Mouse (Mus musculus) cerebellum, postnatal 4 days (tissue): ENCODE measurements around the gene Tcf12.

Experiments
- DNase-seq, 2 experiments: peaks; one replicate each; pipeline ENCODE4 v3.0.0; 2022; ENCODE audit warnings: low spot score in 2 of 2, mixed read lengths in 1 of 2

Tcf12 gene

DNA sequence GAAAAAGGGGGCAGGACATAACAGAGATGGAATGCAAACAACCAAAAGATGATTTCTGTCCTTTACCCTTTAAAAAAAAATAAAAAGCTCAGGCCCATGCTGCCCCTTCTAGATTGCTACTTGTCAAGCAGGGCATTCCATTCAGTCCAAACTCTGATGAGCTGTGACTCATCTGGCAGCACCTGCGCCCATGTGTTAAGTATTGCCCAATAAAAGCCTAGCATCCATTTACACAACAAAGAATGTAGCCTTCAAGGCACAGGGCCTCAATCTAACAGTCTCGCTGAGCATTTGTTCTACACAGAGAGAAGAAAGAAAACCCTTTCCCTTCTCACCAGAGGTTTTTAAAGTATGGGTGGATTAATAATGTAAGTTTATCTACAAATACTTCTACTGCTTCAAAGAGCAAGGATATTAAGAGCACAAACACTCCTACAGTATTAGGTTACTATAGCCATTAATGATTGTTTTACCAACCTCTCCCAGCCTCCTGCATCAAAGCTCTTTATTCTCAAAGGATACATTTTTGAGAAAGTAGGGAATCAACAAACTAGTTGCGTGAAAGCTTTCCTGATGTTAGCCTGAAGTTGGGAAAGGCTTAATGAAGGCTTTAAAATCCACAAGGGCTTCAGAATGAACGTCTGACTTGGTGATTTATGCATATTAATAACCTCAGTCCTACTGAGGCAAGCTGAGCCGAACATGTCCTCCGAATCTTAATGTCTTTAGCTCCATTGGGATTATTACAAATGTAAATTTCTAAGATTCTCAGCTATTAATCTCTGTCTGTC, 195.6 kb downstream of the Tcf12 start:
- DNase-seq, result no peak

DNA sequence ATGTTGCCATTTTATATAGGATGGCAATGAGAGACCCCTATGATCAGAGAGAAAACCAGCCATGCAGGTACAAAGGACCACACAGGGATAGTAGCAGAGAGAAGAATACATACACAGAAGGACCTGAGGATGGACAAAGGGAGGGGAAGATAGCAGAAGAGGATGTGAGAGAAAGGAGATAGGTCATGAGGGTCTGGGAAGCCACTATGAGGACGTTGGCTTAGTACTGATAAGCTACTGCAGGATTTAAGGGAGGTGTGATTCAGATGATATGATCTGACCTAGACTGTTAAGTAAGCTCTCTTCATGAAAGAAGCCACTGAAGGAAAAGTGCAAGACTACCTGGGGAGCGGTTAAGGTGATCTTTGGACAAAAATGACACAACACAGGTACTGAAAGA, 205.1 kb downstream of the Tcf12 start:
- DNase-seq, result no peak

DNA sequence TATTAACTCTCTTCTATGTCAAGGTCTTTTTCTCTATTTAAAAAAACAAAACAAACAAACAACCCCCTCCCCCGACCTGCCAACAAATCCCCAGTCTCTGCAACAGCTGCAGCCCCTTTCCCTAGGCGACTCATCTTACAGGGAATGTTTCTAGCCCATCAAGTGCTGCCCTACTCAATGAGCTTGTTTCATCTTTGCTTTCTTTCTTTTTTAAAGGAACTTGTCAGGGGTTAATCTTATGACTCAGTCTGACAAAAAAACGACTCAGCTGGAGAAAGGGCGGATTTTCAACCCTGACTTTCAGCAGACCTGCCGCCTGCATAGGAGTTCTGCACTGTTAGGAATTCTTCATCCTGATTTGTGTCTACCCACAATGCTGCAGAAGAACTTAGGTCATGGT, 212.8 kb downstream of the Tcf12 start:
- DNase-seq, result no peak

DNA sequence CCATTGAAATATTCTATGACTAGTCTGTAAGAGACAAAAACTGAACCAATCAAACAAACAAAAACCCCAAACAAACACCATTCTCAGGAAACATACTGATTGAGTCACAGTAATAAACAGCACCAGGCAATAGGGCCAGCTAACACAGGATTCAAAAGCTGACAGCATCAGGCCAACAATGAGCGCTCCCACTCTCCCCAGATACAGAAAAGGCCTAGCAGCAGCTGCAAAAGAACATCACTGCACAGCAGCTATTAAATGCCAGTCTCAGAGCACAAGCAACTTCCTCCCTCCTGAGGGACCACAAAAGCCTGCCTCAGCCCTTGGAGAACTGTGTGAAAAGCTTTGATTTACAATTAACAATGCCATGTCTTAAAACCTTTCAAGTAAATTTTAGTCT, 214.3 kb downstream of the Tcf12 start:
- DNase-seq, result no peak

DNA sequence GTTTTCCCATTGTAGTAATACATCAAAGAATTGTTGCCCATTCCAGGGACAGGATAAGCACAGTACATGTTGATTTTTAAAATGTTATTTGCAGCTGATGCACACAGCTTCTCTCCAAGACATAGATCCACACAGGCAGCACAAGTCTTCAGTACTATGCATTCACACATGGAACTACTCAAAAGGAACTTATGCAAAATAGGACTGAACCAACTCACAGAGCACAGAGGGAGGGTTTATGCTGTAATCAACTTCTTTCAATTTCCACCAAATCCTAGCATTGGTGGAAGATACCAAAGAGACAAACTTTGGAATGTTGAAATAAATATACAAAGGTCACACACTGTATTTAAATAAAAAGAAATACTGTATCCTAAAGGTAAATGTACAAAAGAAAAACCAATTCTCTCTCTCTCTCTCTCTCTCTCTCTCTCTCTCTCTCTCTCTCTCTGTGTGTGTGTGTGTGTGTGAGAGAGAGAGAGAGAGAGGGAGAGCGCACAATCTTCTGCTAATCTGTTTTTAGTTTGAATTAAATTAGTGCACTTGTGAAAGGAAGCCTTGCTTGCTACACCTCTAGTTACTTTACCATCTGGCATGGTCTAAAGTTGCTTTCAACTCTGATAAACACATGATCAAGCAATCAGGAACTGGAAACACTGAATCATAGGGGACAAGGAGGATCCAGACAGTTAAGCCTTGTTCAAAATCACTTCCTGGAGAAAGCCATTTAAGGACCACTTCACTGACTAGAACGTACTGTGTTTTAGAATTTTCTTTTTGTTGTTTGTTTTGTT, 215.5 kb downstream of the Tcf12 start:
- no peak for DNase-seq

DNA sequence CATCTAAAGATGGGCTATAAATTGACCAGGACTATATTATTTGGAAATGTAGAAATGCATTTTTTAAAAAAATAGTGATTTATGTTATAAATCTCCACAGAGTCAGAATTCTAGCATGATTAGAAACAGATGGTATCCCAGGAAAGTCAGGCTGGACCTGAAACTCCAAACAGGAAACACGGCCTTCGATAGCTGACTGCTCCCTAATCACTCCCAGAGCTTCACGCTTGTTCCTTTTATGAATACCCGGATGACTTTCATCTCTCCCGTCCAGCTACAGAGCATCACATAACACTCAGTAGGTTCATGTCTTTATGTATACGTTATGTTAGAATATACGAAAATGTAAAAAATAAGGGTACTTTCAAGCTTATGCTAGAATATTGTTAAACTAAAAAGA, 216.4 kb downstream of the Tcf12 start:
- DNase-seq, result no peak

DNA sequence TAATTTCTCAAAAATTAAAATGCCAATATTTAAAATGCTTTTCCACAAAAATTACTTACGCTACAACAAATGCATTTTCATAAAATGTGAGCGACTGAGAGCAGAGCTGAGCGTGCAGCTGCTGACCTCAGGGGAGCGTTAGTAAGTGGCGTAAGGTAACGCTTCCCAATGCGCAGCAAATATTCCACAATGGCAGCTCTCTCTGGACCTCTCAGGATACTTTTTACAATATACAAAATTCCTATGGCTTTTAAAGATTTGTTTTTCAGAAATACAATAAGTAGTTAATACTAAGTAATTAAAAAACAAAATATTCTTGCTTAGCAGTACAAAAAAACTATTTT, 216.8 kb downstream of the Tcf12 start:
- DNase-seq, result no peak

DNA sequence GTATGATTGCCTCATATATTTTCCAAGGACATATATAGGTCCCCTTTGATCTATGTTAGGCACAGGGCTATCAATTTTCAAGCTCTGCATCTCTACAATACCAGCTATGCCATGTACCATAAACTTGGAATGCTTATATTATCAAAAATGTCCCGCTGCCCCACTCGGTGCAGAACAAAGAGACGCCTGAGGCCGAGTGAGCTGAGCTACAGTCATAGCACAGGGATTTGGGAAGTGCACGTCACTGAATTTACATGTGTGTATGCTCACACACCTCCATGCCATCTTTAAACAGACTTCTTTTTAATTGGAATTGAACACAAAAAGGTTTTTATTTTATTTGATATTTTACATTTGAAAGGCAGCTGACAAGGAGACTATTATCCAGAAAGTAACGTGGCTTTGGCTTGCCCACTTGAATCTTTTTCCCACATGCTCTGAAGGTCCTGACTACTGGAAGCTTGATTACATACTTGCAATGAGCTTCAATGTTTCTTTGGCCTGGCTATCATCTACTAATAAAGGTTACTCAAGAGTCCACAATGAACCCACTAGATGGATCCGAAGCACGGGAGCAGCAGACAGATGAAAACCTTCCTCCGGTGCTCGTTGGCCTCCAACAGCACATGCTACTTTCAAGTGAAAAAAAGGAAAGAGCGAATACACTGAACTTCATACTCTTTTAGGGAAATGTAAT, 217.3 kb downstream of the Tcf12 start:
- no peak for DNase-seq

DNA sequence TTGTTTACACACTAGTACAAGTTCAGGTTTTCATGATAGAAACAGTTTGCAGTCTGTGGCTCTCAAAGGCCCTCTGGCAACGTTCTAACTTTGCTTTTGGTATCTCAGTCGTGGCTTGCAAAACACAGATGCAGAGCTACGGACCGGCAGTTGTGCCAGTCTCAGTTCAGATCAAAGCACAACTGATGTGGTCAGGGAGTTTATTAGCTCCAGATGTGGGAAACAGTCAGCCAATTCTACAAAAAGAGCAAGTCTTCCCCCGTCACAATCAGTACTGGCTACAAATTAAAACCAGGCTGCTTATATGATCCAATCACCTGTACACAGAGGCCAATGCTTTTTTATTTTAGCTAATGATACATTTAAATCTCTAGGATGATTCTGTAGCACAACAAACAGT, 223.2 kb downstream of the Tcf12 start:
- DNase-seq, result no peak

DNA sequence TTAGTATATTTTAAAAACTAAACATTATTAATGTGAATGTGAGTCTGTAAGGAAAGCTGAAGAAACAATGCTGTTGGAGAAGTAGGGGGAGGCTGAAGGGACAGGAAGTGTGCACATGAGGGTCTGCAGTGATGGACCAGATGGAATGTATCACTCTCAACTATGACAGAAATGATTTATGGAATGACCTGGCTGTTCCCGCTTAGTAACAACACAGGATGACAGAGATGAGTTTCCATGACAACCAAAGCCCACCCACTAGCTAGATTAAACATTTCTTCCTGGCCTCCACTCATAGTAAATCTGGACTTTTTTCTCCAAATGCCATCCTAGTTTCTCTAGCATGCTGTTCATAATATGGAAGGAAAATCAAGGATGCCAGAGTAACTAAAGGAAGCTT, 231.0 kb downstream of the Tcf12 start:
- DNase-seq, result no peak

DNA sequence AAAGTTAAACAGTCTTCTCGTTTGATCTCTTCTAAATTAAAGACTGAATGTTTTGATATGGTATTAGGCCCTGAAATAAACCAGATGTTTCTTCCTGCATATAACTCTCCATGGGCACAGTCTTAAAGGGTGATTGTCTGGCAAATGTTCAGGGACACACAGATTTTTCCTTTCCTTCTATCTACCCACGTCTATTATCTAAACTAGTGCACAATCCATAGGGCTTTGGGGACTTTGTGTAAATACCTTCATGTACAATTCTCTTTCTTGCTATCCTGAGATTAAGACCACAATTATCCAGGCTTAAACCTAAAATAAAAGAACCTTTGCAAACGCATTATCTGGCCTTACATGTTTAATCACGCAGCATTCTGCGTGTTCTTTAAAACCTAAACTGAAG, 231.7 kb downstream of the Tcf12 start:
- DNase-seq, result no peak

DNA sequence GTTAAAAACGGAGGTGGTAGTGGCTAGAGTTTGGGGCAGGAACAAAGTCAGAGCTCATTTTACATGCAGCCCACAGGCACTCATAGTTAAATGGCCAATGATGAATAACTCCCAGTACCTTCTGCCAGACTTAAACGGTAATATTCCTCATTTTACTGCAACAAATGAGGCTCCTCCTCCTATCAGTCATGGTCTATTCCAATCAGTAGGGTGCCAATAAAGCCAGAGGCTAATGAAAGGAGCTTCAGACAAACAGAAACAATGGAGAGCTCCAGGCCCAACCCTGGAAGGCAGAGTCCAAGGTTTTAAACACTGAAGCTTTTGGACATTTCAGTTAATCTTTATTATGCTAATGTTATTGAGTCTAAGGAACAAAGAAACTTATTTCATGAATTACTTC, 232.3 kb downstream of the Tcf12 start:
- DNase-seq, result no peak

DNA sequence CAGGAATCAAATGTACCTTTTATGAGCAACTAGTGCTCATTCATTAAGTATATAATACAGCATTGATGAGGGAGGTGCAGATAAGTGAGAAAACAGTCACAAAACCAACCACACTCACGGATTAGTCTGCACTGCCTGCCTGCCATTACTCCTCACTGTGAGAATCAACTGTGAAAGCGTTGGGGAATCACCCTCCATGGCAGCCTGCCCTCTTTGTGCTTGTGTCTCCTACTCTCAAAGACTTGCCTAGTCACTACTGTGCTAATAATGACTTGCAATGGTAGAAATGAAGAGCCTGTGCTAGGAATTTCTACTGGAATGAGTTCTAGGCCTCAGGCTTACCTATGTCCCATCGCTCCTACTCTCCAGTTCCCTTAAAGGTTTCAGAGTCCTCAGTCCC, 233.8 kb downstream of the Tcf12 start:
- DNase-seq, result no peak

DNA sequence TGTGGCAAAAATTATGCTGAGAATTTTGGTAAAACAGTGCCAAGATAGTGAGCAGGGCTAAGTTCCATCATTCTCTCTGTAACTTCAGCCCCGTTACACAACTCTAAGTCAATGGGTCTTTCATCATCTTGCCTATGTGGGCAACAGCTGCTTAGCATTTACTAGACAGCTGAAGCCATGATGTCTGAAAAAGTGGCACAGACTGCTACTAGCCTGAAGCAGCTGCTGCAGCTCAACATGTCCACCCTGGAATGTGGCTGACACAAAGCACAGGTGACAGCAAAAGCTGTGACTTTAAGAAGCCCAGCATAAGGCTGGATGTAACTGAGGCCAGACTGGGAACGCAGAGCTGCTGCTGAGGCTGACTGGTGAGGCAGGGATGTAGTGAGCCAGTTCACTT, 236.9 kb downstream of the Tcf12 start:
- DNase-seq, result no peak

DNA sequence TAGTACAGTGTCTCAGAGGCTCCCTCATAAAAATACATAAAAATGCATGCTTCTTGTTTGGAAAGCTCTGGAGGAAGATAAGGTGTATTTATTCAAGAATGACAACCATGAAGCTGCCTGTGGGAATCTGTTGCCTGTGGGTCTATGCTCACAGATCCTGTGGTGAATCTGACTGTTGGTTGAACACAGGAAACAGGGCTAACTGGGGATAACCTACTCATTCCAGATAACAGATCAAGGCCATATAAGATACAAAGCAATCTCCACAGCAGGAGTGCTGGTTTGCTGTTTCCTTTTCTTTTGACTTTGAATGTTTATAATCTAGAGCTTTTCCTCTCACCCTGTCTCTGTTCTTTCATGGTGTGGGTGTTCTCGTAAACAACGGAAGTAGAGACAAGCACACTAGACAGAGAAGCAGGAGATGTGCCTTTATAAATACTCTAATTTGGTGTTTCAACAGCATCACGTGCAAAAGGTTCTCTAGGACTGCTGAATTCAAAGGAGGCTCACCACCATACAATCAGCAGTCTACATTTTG, 237.6 kb downstream of the Tcf12 start:
- DNase-seq, result no peak

DNA sequence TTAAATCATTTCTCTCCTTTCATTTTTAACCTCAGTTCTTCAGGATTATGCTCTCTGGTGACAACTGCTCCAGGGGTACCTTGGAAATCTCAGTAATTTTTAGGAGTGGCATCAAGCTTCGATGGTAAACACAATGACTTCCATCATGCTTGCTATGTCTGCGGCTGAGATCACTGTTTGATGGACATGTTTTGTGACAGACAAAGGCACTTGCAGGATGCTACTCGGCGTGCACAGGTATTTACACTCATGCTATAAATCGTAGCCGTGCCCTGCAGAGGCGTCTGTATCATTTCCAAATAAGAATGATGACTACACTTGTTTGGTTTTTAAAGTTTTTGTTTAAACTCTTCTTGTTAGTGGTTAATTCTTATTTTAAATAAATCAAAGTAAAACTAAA, 248.3 kb downstream of the Tcf12 start:
- DNase-seq, result no peak

DNA sequence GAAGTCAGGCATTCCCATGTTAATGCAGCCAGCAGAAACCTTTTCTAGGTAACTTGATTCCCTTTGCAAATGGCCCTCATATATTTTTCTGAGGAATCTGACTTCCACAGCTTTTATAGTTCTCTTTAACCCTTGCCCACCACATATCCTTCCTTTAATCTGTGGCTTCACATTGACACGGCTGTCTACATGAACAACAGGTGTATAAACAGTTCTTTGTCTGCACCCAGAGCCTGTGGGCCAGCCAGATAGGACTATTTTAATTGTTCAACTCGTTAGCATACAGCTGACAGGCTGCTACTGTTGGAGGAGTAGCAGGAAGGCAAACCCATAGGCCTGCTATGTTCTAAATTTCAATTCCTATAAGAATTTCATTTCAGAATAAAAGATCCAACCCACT, 250.0 kb downstream of the Tcf12 start:
- DNase-seq, result no peak

DNA sequence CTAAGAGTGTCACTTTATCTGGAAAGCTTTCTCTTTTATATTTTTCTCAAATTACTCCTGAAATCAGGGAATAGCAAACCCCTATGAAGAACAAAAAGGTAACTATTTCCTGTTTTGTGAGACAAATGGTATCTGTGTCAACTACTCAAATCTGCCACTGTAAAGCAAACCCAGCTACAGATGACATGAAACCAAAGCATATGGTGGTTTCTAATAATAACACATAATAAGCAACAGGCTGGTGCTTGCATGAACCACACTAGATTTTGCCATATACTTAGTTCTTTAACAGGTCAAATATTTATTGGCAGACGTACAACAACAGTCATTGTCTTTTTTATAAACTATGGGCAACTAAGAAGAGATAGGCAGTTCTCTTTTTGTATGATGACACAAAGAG, 253.7 kb downstream of the Tcf12 start:
- DNase-seq, result no peak

DNA sequence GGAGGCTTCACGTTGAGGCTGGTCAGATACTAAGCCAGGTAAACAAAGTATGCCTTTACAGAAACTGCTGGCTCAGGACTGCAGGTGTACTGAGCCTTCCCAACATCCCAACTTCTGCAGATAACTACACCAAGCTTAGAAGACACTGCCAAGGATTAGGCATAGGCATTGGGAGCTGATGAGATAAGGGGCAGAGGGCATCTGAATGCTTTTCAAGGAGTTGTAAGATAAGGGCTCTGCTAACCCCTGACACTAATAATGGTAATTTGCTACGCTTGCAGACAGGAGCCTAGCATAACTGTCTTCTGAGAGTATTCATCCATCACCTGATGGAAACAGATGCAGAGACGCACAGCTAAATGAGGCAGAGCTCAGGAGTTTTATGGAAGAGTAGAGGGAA, 257.8 kb downstream of the Tcf12 start:
- DNase-seq, result no peak

DNA sequence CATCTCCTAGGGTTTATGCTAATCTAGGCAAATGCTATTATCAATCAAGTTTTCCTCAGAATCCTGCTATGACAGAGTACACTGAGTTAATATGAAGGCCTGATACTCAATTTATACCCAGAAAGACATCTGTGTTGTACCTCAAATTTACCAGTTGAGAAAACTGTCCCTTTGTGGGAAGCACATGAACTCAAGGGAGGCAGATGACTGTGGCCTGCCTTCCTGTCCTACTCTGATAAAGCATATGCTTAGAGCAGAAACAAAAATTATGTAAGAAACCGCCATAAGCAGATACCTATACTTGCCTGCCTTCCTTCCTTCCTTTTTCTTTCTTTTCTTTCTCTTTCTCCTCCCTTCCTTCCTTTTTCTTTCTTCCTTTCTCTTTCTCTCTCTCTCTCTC, 261.4 kb downstream of the Tcf12 start:
- no peak for DNase-seq

DNA sequence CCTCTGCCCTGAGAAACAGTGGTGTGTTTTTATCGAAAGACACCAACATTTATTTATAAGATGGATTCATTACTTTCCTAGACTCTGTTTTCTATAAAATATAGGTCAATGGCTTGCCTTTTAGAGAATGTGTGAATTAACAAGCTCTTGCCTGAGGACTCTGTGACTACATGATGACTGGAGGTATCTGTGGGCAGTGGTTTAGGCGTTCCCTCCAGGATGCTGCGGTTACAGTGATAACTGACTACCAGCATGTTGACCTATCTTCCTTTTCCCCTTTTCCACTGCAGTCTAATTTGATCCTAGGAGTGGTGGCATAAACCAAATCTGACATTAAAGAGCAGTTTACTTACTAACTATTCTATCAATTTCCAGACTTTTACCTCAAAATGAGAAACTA, 263.3 kb downstream of the Tcf12 start:
- DNase-seq, result no peak

DNA sequence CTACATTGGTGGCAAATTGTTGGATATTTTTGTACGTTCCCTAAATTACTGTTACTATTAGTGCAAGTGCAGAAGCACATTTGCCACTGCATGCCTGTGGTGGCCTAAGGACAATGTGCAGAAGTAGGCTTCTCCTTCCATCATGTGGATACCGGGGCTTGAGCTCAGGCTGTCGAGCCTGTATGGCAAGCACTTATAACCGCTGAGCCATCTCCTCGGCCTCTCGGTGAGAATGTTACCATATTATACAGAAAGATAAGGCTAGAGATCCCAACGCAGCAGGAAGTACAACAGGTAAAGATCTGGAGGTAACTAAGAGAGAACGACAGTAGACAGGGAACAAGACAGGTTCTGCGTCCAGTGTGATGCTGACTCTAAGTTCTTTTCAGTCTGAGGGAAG, 263.8 kb downstream of the Tcf12 start:
- no peak for DNase-seq

DNA sequence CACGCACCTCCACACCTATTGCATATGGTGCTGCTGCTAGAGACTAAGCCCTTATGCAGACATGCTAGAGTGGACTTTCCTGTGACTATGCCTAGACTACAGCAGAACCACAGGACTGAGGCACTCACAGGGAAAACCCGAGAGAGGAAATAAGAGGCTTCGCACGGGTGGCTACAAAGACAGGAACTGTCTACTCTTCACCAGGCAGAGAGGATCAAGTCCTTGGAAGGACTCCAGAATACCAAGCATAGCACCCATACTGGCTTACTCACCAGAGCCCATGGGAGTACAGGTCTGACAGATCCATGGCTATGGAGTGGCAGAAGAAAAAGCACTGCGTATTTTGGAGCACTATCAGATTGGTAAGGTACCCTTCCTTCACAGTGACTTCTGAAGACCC, 269.8 kb downstream of the Tcf12 start:
- no peak for DNase-seq
